Mouse (Mus musculus): Measurements from ENCODE around the gene Ppt2. TPM values are rescaled to one million over a fixed set of nuclear protein-coding genes. Genes with fewer than 3 reads are reported as not detected.
A peak's percentile ranks its signal among the peaks of the same experiment; 100 is the strongest.

Gene Ppt2
- polyA plus RNA-seq, 1 experiment from 2014 or later = 15.9 TPM

DNA sequence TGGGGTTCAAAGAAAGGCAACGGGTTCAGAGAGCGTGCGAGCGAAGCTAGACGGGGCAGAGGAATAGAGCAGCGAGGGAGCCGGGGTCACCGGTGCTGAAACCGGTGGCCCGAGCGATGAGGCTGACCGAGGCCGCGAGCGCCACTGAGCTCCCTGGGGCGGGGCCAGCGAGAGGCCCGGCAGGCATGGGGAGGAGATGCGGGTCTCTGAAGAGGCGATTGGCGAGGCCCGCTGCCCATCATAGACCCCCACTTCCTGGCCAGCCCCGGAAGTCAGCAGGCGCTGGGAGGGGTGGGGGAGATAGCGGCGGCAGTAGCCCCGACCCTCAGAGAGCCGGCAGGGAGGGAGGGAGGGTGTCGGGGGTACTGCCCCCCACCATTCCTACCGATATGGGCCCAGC, 22.7 kb downstream of the Ppt2 start:
- Histone ChIP-seq H3K27ac (peak overlapping the region; percentile 91), H3K4me2 (peak overlapping the region; percentile 94), H3K4me3 (replicated peaks) (peak overlapping the region; percentile 96), H3K9ac (replicated peaks) (peak overlapping the region; percentile 97), H3K4me1 (replicated peaks) (peaks cover 45% of the 10 kb centered on the region), H3K9me3 (no peaks in the 10 kb centered on the region), H3K36me3 (peaks cover 30% of the 10 kb centered on the region), H3K27me3 (no peaks in the 10 kb centered on the region)
- ATAC-seq (ENCODE audit: insufficient number of reproducible peaks, insufficient read depth, low FRiP score, low TSS enrichment, low read depth) = peak; percentile 33; the same call in 1 of the 2 replicates
- under 1% methylated on average over 24 of the region's 30 CpGs for WGBS

- no peaks in the 10 kb centered on the region for H3K27me3 ChIP-seq
- ATAC-seq (ENCODE audit: insufficient number of reproducible peaks, insufficient read depth, low FRiP score, low TSS enrichment, low read depth) = no peak
- peak overlapping the region; percentile 91 for H3K27ac ChIP-seq
- 13% methylated on average over 24 of the region's 24 CpGs for WGBS
- H3K9ac ChIP-seq (replicated peaks) = peak overlapping the region; percentile 97
- peaks cover 34% of the 10 kb centered on the region for H3K36me3 ChIP-seq
- peak overlapping the region; percentile 94 for H3K4me2 ChIP-seq
- peaks cover 45% of the 10 kb centered on the region for H3K4me1 ChIP-seq (replicated peaks)
- peak overlapping the region; percentile 96 for H3K4me3 ChIP-seq (replicated peaks)
- H3K9me3 ChIP-seq = no peaks in the 10 kb centered on the region
Measured at GRCm38 (mm10) chr17:34604511-34605237, 23.6 kb downstream of the Ppt2 start.

DNA sequence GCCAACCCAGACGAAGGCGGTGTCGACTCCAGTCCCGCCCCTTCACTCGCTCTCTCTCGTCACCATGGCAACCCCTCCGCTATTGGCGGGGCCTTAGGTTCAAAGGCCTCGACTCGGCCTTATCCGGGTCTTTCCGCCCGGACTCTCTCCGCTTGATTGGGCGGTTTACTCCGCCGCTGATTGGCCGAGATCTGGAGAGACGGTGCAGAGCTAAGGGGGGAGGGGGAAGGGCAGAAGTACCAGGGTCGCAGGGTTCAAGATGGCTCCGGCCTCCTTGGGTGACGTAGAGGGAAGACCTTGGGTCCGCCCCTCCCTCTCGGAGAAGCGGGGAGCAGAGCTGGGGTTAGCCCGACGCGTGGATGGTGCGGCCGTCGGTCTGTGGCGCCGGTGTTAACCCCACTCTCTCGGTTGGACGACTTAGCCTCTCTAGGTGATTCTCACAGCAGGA, 24.2 kb downstream of the Ppt2 start, which contains the start of gene Agpat1:
Gene Agpat1 (plus strand): TSS at position 202 of the 448 bp plus-strand sequence.
- no peaks in the 10 kb centered on the region for H3K27me3 ChIP-seq
- peak within 1 kb of the TSS; percentile 91 for H3K27ac ChIP-seq
- peaks cover 35% of the 10 kb centered on the region for H3K36me3 ChIP-seq
- peak within 1 kb of the TSS; percentile 96 for H3K4me3 ChIP-seq (replicated peaks)
- no peaks in the 10 kb centered on the region for H3K9me3 ChIP-seq
- peak within 1 kb of the TSS; percentile 97 for H3K9ac ChIP-seq (replicated peaks)
- H3K4me2 ChIP-seq = peak within 1 kb of the TSS; percentile 94
- peak; percentile 86 for ATAC-seq (ENCODE audit: insufficient number of reproducible peaks, insufficient read depth, low FRiP score, low TSS enrichment, low read depth)
- WGBS = under 1% methylated on average over 34 of the region's 35 CpGs
- H3K4me1 ChIP-seq (replicated peaks) = peaks cover 45% of the 10 kb centered on the region

DNA sequence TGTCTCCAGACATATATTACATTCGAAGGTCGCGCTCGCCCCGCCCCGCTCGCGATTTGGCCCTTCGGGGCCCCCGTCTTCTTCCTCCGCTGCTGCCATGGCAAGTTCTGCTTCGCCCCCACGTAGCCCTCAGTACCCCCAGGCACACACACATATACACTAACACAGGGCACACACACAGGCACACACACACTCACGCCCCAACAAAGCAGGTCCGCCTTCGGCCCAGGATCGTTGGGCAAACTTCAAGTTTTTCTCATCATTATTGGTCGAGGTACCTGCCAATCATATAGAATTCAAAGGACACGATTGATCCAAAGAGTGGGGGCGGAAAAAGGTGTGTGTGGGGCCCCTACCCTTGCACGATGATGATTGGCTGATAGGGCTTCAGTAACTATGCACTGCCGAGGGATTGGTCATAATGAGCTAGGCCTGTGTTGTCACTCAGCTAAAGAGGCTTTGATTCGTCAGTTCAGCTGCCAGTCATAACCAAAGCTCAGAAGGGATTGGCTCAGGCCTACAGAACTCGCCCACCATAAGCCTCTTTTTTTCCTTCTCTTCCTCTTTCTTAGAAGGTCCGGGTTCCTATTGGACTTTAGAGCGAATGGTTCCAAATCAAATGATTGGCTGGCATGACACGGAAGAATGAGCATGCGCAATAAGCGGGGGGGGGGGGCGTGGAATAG, 24.8 kb downstream of the Ppt2 start, which contains the start of gene Rnf5:
Gene Rnf5 (minus strand): TSS at position 316 of the 686 bp plus-strand sequence.
- peaks cover 33% of the 10 kb centered on the region for H3K36me3 ChIP-seq
- peak within 1 kb of the TSS; percentile 96 for H3K4me3 ChIP-seq (replicated peaks)
- H3K9me3 ChIP-seq = no peaks in the 10 kb centered on the region
- peaks cover 41% of the 10 kb centered on the region for H3K4me1 ChIP-seq (replicated peaks)
- peak within 1 kb of the TSS; percentile 76 for H3K9ac ChIP-seq (replicated peaks)
- WGBS = under 1% methylated on average over 30 of the region's 30 CpGs
- H3K27ac ChIP-seq = peak within 1 kb of the TSS; percentile 91
- peak within 1 kb of the TSS; percentile 94 for H3K4me2 ChIP-seq
- ATAC-seq (ENCODE audit: insufficient number of reproducible peaks, insufficient read depth, low FRiP score, low TSS enrichment, low read depth) = peak; percentile 95
- H3K27me3 ChIP-seq = no peaks in the 10 kb centered on the region

DNA sequence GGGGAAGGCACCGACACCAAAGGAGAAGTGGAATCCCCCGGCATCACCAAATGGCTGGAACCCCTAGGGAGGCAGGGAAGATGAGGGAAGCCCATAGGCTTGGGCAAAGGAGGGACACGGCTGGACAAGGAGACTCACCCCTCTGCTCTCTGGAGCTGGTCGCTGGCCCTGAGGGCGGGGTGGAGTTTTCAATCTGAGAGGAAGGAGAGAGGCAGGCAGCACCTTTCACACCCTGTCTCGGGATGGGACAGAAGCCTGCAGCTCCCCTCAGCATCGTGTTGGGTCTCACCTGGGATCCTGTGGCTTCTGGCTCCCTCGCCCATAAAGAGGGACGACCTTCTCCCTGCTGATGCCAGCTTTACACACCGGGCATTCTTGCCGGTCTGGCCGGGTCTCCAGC, 26.5 kb downstream of the Ppt2 start:
- 0 out of 2 replicates have a peak overlapping the region, but pooled peaks have one; percentile 96 for H3K4me3 ChIP-seq (replicated peaks)
- ATAC-seq (ENCODE audit: insufficient number of reproducible peaks, insufficient read depth, low FRiP score, low TSS enrichment, low read depth) = no peak
- H3K9me3 ChIP-seq = no peaks in the 10 kb centered on the region
- H3K27me3 ChIP-seq = no peaks in the 10 kb centered on the region
- peak overlapping the region; percentile 81 for H3K4me2 ChIP-seq
- no peak overlapping the region for H3K27ac ChIP-seq
- no peak overlapping the region for H3K9ac ChIP-seq (replicated peaks)
- 84% methylated on average over 12 of the region's 12 CpGs for WGBS
- peaks cover 36% of the 10 kb centered on the region for H3K4me1 ChIP-seq (replicated peaks)
- H3K36me3 ChIP-seq = peaks cover 26% of the 10 kb centered on the region

- Histone ChIP-seq H3K36me3 (peaks cover 44% of the 10 kb centered on the region), H3K27ac (no peak overlapping the region), H3K27me3 (no peaks in the 10 kb centered on the region), H3K9ac (replicated peaks) (no peak overlapping the region), H3K9me3 (no peaks in the 10 kb centered on the region), H3K4me3 (replicated peaks) (no peak overlapping the region), H3K4me2 (no peak overlapping the region), H3K4me1 (replicated peaks) (peaks cover 39% of the 10 kb centered on the region)
- 74% methylated on average over 9 of the region's 9 CpGs for WGBS
- ATAC-seq (ENCODE audit: insufficient number of reproducible peaks, insufficient read depth, low FRiP score, low TSS enrichment, low read depth) = no peak
Measured at GRCm38 (mm10) chr17:34599891-34600290, 28.4 kb downstream of the Ppt2 start.

GRCm38 (mm10) chr17:34597566-34598095, 30.7 kb downstream of the Ppt2 start, which contains the start of gene Ager:
Gene Ager, plus strand, starts transcription at chr17:34597862.
- Histone ChIP-seq H3K27me3 (no peaks in the 10 kb centered on the region), H3K4me2 (no peak within 1 kb of the TSS), H3K27ac (peak within 1 kb of the TSS; percentile 35; the same call in 1 of the 2 replicates), H3K9ac (replicated peaks) (0 out of 2 replicates have a peak within 1 kb of the TSS, but pooled peaks have one; percentile 18), H3K4me3 (replicated peaks) (no peak within 1 kb of the TSS), H3K36me3 (peaks cover 54% of the 10 kb centered on the region), H3K4me1 (replicated peaks) (peaks cover 49% of the 10 kb centered on the region), H3K9me3 (no peaks in the 10 kb centered on the region)
- no peak for ATAC-seq (ENCODE audit: insufficient number of reproducible peaks, insufficient read depth, low FRiP score, low TSS enrichment, low read depth)
- WGBS = 19% methylated on average over 6 of the region's 6 CpGs

DNA sequence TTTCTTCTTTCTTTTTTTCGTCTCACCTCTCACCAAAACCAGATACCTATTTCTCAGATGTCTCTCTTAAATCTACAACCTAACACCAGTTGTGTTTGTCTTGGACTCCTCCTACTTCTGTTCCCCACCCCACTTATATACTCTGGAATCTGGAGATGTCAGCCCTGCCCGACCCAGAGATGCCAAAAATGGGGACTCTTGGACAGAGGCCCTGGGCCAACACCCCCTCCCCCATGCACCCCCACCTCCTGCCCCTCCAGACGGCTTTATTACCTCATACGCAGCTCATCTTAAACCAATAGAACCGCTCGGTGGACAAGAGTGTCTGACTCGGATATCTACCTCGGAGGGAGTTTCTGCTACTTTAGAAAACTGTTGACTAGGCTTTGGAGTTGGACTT, 32.2 kb downstream of the Ppt2 start:
- Histone ChIP-seq H3K36me3 (peaks cover 45% of the 10 kb centered on the region), H3K27ac (no peak overlapping the region), H3K9ac (replicated peaks) (no peak overlapping the region), H3K4me2 (no peak overlapping the region), H3K4me1 (replicated peaks) (peaks cover 48% of the 10 kb centered on the region), H3K9me3 (no peaks in the 10 kb centered on the region), H3K27me3 (no peaks in the 10 kb centered on the region), H3K4me3 (replicated peaks) (no peak overlapping the region; the same call in 1 of the 2 replicates)
- WGBS = 68% methylated on average over 8 of the region's 8 CpGs
- no peak for ATAC-seq (ENCODE audit: insufficient number of reproducible peaks, insufficient read depth, low FRiP score, low TSS enrichment, low read depth)

GRCm38 (mm10) chr17:34593752-34594525, 34.4 kb downstream of the Ppt2 start:
- Histone ChIP-seq H3K4me3 (replicated peaks) (peak overlapping the region; percentile 79), H3K36me3 (peaks cover 30% of the 10 kb centered on the region), H3K27ac (peak overlapping the region; percentile 100), H3K4me1 (replicated peaks) (peaks cover 70% of the 10 kb centered on the region), H3K4me2 (peak overlapping the region; percentile 97), H3K9ac (replicated peaks) (peak overlapping the region; percentile 98), H3K9me3 (no peaks in the 10 kb centered on the region), H3K27me3 (no peaks in the 10 kb centered on the region)
- ATAC-seq (ENCODE audit: insufficient number of reproducible peaks, insufficient read depth, low FRiP score, low TSS enrichment, low read depth) = no peak
- WGBS = 54% methylated on average over 34 of the region's 34 CpGs

DNA sequence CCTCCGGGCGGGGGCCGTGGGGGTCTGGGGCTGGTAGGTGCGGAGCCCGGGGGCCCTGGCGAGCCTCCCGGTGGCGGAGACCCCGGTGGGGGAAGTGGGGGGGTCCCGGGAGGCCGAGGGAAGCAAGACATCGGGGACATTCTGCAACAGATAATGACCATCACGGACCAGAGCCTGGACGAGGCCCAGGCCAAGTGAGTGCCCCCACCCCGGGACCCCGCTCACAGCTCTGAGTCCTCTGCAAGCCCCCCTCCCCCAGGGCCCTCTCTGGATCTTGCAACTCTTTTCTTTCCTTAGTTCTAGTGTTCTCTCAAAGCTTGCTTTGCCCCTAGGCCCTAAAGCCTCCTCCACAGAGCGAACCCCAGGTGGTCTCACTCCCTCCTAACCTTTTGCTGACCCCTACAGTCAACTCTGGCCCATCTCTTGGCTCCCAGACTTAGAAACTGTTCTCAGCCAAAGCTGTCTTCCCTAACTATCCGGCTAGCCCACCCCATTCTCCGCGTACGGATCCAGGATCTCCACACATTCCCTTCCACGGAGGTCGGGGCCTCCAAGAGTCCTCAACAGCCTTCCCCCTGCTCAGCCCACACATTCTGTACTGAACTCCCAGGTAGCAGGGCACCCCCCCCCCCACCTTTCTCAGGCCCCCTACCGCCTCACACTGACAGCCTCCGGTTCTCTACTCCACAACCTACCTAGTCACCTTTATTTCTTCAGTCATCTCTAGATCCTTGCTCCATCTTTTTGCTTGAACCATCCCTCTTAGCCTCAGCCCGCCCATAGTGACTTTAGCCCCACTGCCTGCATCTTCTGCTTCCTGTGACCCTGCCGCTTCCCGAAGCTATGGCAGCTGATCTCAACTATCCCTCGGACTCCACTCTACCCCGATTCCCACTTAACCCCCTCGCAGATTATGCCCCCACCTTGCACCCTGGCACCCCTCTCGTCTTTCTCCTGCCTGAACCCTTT, 35.4 kb downstream of the Ppt2 start:
- under 1% methylated on average over 32 of the region's 32 CpGs for WGBS
- H3K4me1 ChIP-seq (replicated peaks) = peaks cover 76% of the 10 kb centered on the region

More for the DNA sequence above, 35.4 kb downstream of the Ppt2 start:
- peak overlapping the region; percentile 100 for H3K27ac ChIP-seq
- peak; percentile 7; the same call in 1 of the 2 replicates for ATAC-seq (ENCODE audit: insufficient number of reproducible peaks, insufficient read depth, low FRiP score, low TSS enrichment, low read depth)
- H3K4me3 ChIP-seq (replicated peaks) = peak overlapping the region; percentile 79
- H3K27me3 ChIP-seq = no peaks in the 10 kb centered on the region
- no peaks in the 10 kb centered on the region for H3K9me3 ChIP-seq
- peak overlapping the region; percentile 98 for H3K9ac ChIP-seq (replicated peaks)
- peaks cover 30% of the 10 kb centered on the region for H3K36me3 ChIP-seq
- peak overlapping the region; percentile 97 for H3K4me2 ChIP-seq

All from limb, embryonic 12.5 days (tissue).